Mouse (Mus musculus) frontal cortex, adult 2 months (tissue): ENCODE results near the gene Nuf2. TPM values are rescaled to one million over a fixed set of nuclear protein-coding genes. Genes with fewer than 3 reads are reported as not detected.
"Not testable (repeated sequence)": the region's sequence is repeated elsewhere in the genome, so short reads cannot be mapped to it uniquely, and the experiment has no call there.

Experiments
- DNase-seq, 2 experiments: peaks; one replicate each; pipeline ENCODE4 v3.0.0; 2022; ENCODE audit warnings: low spot score in 1 of 2; ENCODE audit errors: extremely low spot score in 1 of 2
- polyA plus RNA-seq: library from polyadenylated mRNA; depleted of rRNA; stranded (reverse); fragments of >200 nt; gene quantifications from 2 replicates; pipeline ENCODE4 v1.2.3, GENCODE M21; 2012; rRNA removed

The Nuf2 gene
- 2.2 TPM in 2 replicates for polyA plus RNA-seq

DNA sequence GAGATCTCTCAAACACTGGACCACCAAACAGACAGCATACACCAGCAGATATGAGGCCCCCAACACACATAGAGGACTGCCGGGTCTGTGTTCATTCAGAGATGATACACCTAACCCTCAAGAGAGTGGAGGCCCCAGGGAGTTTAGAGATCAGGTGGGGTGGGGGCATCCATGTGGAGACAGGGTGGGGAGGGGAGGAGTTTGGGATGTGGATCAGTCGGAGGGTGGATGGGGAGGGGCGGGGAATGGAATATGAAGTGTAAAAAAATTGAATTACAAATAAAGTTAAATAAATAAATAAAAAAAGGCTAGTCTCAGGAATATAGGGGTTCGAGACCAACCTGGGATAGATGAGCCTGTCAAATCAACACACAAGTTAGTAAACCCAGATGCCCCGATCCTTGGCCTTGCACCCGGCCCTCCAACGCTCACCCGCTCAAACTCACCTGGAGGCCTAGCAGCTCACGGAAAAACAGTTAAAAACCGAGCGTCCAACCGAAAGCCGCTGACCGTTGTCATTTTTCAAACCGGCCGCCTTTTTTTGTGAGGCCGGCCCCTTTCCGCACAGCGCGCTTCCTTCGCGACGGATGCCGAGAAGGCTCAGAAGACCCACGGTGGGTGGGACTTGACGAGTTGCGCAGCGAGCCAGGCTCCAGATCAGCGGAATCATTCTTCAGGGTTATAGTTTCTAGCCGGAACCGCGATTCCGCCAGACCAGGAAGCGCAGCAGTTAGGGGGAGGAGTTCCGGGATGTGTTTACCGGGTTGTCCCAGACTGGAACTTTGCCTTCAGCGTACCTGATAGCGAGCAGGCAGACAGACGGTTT, at the start of gene Nuf2:
Gene Nuf2 (minus strand): TSS at position 589 of the 826 bp plus-strand sequence.
- peak; percentile 96 to 100 for DNase-seq

DNA sequence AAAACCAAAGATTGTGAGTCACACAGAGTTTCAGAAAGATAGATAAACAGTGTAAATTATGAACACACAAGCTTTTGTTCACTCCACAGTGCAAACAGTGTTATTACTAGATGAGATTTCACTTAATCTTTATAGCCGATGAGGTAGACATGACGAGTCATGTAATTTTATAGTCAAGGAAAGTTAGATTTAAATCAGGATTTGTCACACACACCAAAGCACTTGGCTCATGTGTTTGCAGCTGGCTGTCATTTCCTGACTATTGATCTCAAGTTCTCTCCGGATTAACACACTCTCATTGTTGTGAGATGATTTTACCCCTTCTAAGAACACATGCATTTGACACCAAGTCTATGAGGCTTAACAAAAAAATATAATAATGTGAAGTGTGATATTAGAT, 48.3 kb upstream of the Nuf2 start:
- no peak for DNase-seq

DNA sequence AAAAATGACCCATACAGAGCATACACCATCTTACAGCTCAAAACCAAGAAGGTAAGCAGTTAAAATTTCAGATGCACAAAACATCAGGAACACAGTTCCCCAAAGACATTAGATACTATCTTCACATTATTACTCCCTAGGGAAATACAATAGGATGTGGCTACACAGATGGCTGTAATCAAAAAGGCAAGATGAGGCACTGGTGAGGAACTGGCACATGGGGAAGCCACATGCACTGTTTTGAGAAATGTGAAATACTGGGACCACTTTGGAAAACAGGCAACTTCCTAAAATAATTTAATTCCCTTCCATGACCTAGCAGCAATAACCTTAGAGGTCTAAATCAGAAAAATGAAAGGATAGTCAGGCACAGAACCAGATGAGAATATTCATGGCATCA, 42.9 kb upstream of the Nuf2 start:
- DNase-seq, result no peak

DNA sequence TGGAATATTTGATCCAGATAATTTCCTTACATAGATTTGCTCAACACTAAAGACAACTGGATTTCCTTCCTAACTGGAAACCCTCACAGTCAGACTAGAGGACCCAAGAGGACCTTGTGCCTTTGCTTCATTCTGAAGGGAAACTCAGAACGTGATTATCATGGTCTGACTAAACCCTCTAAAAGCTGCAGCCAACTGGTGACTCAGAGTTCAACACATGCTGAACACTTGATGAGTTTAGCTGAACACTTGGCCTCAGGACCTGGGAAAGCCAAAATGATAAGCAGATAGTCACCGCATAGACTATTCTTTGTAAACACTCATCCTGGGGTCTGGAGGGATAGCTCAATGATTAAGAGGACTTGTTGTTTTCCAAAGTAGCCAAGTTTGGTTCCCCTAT, 24.4 kb upstream of the Nuf2 start:
- no peak for DNase-seq

DNA sequence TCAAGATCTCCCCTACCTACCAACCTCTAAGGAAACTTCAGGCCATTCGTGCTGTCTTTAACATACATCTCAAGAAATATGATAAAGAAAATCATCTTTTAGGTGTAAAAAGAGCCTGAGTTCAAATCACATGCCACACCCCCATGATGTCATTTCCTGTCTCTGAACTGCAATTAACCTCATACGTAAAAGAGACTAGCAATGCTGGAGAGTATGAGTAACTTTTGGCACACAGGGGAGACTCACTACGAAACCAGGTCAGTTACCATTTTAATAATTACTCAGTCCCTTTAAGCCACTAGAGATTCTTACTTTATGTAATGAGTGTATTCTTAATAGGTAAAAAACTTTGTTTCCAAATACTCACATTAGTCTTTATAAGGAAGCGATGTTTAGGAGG, 23.8 kb upstream of the Nuf2 start:
- DNase-seq, result no peak

DNA sequence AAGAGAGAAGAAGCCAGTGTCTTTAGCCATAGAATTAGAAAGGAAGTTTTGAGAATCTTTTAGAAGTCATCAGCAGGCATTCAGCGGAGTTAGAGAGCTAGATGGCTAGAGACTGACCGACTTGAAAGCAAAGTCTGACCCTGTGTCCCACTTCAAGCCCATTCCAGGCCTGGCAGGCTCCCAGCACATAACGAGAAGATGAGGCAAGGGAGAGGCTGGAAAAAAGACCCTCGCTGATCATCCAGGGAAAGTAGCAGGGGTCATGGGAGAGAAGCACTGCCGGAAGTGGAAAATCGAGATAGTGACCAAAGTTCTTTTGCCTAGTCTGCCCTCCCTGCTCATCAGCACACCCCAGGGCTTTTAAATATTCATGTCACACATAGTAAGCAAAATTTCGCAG, 22.2 kb upstream of the Nuf2 start:
- DNase-seq, result no peak

DNA sequence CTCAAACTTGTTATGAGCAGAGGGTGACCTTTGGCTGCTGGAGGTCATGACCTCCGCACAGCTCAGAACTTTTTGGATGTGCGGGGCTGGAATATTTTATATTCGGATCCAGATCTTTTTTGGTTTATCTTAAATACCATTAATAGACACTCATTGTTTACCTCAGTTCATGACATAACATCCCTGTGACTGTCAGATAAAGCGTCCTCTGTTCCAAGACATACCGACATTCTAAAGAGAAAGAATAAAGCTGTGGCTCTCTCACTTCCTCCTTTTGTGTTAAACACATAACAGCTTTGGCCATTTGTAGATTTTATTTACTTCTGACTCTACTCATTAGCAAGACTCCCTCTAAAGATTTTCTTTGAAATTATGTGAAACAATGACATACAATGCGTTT, 9.2 kb upstream of the Nuf2 start:
- no peak for DNase-seq

DNA sequence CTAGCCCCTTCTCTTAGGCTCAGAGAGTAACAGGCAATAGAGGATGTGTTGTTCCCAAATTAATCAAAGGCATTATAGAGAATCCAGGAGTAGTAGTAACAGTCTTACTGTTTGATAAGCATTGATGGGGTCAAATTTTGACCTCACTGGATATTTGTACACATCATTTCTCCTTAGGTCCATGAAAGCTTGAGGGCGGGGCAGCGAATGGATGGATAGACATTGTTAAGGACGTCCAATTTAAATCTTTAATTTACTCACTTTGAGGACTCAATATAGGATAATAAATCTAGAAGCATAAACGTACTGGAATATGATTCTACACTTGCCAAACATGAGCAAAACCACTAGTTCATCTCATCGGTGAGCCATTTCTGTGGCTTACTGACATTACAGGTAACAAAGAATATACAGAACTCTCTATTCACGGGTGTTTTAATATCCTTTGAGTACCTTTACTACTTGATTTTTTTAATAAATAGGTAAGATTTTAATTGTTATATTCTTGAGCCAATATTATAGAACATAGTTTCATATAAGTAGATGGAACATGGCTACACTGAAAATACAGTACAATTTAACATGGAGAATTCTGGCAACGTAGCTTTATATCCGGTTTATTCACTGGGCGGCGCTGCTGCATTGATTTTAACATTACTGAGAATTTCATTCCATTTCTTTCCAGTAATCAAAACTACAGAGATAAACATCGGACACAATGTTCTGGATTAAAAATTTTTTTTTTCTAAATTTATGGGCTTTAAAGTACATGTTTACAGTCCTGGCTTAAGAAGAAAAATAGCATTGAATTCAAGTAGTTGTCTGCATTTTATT, 655 bp upstream of the Nuf2 start:
- DNase-seq, result peak; percentile 69 to 94

DNA sequence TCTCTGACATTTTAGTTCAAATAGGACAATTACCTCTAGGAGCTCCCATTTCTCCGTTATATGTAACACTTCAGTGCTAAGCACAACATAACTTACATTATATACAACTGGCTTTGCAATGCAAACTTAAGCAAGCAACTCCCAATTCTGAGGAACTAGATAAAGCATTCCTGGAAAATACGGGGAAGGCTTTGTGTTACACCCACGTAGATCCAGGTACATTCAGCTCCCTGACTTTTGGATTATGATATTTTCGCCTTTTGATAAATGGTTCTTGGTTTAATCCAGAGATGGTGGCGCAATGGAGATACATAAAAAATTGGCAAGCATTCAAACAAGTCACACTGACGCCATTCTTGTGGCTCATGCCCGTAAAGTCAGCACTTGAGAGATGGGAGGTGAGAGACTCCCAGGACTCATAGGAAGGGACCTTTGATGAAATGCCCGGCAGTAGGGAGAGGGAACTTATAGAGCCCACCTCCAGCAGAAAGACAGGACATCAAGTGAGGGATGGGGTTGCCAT, 1.2 kb downstream of the Nuf2 start:
- no peak for DNase-seq

DNA sequence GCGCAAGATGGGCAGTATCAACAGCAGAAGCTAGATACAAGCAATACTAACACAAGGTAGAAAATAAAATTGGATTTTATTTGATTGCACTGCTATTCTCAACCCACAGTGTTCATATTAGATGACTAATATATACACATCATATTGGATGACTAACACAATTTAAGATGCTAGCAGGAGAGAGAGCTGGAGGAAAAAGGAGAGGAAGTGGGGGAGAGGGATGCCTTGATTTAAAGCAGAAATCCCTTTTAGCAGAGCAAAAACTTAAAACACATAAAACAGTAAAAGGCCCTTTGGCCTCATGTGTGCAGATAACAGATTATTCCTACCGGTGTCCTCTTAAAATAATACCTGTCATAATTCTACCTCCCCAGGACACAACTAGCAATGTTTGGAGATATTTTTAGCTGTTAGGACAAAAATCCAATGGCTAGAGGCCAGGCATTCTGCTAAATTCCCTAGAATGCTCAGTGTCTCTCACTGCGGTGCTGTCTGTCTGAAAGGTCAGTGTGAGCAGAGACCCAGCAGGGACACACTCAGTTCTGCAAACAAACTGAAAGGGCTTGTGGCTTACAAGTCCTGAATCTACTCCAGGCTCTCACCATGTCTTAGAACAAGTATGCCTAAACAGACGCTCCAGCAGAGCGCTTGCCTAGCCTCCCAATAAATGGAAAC, 5.1 kb downstream of the Nuf2 start:
- no peak for DNase-seq

DNA sequence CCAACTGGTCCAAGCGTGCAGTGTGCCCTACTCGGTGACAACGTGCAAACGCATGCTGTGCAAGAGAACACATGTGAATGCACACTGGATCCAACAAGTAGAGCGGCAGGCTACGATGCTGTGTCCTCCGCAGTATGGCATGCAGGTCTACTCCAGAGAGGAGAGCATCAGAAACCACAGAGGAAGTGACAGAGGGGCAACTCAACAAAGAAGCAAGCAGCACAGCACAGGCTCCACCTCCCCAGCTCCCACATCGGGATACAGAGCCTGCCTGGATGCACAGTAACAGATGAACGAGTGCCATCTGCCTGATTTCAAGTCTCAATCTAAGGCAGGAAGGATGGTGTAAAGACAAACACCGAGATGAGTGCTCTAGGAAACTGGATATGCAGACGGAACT, 11.9 kb downstream of the Nuf2 start:
- peak in 1 of 2 experiments; percentile 34 for DNase-seq

DNA sequence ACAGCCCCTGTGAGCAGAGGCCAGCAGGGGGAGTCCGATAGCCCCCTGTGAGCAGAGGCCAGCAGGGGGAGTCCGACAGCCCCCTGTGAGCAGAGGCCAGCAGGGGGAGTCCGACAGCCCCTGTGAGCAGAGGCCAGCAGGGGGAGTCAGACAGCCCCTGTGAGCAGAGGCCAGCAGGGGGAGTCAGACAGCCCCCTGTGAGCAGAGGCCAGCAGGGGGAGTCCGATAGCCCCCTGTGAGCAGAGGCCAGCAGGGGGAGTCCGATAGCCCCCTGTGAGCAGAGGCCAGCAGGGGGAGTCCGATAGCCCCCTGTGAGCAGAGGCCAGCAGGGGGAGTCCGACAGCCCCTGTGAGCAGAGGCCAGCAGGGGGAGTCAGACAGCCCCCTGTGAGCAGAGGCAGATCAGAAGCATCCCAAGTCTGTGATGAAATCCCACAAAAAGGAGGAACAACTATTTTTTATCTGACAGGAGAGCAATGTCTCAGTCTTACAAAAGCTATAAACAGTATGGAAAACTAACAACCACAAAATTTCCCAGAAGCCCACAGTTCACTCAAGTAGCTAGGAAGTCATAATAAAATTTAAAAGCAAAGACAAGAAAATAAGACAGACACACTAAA, 13.3 kb downstream of the Nuf2 start:
- not testable (repeated sequence) for DNase-seq

DNA sequence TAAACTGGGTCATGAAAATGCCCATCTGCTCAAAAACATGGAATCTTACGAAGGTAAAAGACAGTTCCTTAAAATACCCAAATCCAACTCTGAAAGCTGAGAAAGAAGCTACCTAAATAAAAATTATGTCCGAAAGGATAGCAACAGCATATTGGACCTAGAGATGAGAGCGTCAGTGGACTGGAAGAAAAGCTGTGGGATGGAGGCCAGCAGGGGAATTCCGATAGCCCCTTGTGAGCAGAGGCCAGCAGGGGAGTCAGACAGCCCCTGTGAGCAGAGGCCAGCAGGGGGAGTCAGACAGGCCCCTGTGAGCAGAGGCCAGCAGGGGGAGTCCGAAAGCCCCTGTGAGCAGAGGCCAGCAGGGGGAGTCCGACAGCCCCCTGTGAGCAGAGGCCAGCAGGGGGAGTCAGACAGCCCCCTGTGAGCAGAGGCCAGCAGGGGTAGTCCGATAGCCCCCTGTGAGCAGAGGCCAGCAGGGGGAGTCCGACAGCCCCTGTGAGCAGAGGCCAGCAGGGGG, 13.8 kb downstream of the Nuf2 start:
- no peak for DNase-seq

DNA sequence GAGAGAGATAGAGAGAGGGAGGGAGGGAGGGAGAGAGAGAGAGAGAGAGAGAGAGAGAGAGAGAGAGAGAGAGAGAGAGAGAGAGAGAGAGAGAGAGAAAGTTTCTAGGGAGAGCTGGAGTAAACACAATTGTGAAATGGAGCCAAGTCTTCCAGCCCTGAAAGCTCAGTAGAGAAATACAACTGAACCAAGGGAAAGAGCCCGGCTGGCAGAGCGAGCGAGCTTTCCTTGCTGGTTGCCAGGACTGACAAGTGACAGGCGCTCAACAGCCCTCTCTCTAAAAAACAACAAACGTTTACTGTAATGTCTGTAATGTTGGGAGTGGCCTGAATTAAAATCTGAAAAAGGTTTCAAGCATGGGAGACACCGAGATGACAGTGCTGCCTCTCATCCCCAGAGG, 24.9 kb downstream of the Nuf2 start:
- no peak for DNase-seq

DNA sequence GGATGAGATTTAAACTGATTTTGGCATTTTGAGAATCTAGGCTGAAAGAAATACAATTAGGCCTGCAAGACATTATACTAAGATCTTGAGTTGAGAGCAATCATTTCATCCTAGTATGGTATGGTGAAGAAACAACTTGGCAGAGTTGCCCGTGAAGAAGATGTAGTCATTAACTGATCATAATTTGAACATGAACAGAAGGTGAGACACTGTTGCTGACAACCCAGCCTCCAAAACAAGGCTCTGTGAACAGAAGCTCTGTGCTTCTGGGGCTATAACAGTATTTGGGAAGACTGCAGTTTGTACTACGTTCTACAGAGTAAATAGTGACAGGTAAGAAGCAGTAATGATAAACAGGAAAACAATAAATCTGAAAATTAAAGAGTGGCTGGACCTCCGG, 28.4 kb downstream of the Nuf2 start:
- no peak for DNase-seq

DNA sequence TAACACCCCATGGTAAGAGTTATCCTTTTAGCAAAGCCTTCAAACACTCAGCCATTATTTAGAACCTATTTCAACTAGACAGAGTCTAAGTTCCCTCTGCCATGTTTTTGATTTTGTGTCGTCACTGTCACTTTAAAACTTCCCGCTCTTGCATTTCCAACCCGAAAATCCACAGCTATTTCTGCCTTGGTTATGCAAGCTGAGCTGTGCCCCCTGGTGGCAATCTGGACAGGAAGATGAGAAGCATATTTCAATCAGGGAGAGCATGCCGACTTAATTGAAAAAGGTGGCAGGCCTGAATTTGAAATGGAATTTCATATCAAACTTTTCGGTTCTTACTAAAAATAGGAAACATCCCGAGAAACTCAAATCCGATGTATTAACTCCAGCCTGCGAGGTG, 35.6 kb downstream of the Nuf2 start:
- peak; percentile 41 to 81 for DNase-seq

DNA sequence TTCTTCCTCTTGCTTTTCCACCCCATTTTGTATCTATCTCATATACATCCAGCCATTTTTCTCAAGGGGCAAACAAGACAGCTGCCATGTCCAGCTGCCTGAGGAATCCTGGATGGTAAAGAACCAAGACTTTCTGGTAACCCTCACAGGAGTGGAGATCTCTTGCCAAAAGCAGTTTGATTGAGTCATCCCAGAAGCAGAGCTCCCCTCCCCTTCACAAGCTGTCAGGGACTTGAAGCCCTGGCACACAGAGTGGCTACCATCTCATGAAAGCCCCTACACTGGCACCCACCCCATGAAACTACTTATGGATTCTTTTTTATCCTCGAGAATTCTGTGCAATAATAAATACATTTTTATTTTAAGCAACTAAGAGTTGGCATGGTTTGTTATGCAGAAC, 39.7 kb downstream of the Nuf2 start:
- no peak for DNase-seq

DNA sequence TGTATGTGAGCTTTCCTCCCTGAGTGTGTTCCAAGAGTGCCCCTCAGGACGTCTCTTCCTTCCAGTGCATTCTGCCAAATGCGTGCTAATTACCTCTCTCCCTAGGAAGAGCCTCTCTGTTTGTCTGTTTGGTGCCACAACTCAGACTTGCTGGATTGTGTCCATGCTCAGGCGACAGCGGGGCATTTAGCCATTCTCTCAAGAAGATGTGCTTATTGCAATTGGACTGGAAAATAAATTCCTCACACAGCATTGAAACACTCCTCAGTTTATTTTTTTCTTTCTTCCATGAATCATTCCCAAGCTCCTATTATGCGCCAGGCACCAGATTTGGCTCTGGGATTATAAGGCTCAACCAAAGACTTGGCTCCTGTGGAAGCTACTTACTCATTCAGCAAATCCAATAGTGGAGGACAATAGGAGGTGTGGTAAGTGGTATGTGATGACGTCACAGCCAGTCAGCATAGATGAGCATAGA, 45.8 kb downstream of the Nuf2 start:
- DNase-seq, result peak; percentile 41 to 45

DNA sequence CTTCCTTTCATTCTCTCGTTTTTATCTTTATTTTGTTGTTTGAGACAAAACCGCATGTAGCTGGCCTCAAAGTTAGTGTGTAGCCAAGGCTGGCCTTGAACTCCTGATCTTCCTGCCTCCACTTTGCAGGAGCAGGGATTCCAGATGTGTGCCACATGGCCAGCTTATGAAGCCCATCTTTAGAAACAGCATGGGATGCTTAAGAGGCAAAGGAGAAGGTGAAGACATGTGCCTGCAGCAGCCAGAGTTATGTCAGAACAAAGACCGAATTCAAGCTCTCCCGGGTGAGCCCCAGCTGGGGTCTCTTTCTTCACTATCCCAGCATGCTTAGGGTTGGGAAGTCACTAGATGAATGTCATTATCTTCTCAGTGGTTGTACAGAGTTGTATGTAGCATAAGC, 46.7 kb downstream of the Nuf2 start:
- no peak for DNase-seq

DNA sequence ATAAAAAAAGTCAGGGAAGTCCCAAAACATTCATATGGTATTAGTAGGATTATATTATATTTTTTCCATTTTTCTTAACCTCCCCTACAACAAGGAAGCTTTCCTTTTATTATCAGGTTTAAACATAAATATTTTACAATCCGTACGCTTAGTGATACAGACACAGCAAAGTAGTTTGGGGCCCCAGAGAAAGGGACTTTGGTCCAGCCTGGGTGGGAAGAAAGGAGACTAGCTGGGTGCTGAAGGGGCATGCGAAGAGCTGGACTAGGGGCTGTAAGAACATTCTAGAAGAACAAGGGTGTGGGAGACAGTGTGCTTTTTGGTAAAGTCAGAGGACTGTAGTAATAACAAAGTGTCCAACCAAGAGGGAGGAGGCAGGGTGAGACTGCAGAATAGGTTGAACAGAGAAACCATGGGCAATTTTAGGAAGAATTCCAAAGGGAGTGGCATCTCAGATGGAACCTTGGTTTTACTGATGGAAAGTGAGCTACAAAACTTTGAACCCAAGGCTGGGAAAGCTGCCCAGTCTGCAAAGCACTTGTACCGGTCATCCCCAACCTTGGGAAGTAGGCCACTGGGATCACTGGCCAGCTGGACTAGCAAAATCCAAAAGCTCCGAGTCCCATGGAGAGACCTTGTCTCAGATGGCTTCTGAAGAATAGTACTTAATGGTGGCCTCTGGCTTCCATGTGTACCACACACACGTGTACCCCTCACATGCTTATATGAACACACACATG, 48.5 kb downstream of the Nuf2 start:
- DNase-seq, result no peak
